Mouse (Mus musculus) small intestine, adult 10 weeks (tissue): ENCODE data around the gene Praf2. TPM values are rescaled to one million over a fixed set of nuclear protein-coding genes. Genes with fewer than 3 reads are reported as not detected.

Experiments used
- polyA plus RNA-seq: library from polyadenylated mRNA; stranded (reverse); fragments of 350-450 nt; fragmentation: Illumina TruSeq; extraction: RNeasy Lipid Tissue Mini Kit (QIAGEN cat#74804); gene quantifications from one replicate; pipeline ENCODE4 v1.2.3, GENCODE M21; 2014; ENCODE audit warnings: low replicate concordance

Praf2 gene
- 12.1 TPM for polyA plus RNA-seq

DNA sequence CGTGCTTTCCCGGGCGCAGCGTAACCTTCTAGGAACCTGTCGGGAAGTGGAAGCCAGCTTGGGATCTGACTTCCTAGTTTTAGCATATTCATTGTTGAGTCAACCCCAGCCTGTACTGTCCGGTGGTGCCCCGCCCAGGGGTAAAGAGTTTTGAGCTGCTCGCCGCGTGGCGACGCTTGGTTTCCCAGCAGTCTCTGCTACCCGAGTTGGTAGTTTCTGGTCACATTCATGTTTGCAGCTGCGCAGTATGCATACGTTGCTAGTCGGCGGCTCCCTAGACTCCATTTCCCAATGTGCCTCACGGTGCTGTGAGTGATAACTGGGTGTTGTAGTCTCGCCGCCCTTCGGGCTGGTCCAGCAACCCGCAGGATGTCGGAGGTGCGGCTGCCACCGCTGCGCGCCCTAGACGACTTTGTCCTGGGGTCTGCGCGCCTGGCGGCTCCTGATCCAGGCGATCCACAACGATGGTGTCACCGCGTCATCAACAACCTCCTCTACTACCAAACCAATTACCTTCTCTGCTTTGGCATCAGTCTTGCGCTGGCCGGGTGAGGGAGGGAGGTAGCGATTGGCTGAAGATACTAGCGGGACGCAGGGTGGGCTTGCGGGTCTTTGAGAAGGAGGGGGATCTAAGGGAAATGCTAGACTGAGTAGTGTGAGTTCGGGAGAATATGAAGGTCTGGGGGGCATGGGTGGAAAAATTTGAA, at the start of gene Praf2:
Praf2 (plus strand) TSS at position 225 of the 707 bp plus-strand sequence.

DNA sequence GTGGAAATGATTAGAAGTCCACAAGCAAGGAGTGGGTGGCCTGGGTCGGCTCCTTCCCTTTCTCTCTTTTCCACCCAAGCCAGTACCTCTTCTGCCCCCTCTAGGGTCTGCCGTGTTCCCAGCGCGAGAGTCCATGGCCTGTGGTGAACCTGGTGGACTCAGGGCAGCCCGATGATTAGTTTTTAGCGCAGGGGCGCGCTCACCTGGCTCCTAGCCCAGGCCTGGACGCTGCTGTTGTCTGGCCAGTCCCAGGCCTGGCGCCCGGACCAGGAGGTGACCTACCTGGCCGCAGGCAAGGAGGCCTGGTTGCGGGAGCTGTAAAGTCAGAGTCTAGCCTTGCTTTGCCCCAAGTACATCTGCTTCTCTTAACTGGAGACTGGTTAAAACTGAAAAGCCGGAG, 47.4 kb upstream of the Praf2 start, which contains the start of gene Magix:
Magix (minus strand) TSS at position 388 of the 400 bp plus-strand sequence.

DNA sequence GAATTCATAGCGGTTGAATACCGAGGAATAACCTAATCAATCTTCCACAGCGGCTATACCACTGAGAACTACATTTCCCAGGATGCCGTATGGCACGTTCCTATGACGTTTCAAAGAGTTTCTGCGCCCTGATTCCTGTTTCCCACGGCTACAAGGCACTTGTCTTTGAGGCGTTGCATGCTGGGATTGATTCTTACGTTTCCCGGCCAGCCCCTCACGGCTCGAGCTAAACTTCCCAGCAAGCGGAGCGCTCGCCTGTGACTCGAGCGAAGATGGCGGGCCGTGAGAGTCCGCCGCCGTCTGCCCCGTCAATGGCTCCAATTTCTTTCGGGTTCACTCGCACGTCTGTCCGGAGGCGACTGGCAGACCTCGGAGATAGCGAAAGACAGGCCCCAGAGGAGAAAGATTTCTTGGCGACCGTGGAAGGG, 31.3 kb upstream of the Praf2 start, which contains the start of gene Gpkow:
Gpkow (plus strand) TSS at position 178 of the 428 bp plus-strand sequence.

DNA sequence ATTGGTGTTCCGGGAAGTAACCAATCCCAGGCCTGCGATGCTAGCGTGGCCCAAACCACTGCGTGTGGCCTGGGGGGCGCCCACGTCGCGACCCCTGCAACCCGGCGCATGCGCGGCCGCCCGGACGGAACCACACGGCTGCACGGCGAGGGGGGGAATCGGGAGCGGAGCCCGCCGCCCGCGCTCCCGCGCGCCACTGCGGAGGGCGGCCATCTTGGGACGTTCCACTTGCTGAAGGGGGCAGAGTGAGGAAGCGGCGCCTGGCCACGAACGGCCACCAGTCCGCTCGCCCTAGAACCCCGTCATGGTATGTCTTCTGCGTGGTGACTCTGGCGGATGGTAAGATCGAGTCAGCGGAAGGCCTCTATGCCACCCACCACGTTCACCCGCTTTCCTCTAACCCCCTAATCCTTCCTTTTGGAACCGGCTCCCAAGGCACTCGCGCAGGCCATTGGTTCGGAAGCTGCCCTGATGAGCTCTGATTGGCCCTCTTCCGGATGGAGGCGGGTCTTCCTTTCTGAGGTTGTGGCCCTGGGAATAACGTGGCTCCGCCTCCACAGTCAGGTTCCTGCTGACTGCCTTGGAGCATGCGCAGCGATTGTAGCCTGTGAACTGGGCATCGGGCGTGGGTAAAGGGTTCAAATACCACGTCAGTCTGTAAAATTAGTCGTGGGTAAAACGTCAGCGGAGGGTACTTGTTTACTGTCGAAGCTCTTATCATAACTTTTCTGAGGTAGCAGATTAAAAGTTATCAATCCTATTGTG, 13.9 kb upstream of the Praf2 start, which contains the start of gene Wdr45:
Wdr45 (plus strand) TSS at position 199 of the 765 bp plus-strand sequence.

DNA sequence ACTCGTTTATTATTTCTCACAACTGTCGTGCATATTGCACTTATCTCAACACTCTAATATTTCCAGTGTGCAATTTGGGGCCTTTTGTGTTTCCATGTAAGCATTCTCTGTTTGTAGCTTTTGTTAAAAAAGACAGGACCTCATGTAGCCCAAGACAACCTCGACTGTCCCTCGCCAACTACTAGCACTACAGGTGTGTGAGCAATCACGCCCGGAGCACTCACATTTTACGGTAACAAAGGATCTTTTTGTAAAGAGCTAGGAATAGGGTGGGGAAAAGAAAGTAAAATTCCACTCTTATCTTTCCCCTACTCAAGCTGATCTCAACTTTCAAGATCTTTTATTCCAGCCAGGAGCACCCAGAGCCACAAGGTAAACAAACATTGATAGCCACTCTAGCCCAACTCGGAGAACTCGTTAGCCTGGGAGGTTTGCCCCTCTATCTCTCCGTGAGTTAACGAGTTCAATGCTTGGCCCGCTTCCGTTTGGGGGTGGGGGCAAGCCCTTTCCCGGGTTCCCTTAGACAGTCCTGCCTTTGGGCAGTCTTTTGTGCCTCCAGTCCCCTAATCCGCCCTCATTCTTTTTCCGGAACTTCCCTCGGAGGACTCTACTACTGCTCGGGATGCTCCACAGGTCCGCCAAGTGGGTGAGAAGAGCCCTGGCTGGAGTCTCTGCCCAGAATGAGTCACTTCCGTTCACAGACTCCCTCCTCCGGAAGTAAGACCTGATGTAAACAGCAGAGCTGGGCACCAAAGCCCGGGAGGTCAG, 6.5 kb upstream of the Praf2 start, which contains the start of gene Gm45208:
Gm45208 (plus strand) TSS at position 732 of the 768 bp plus-strand sequence.

DNA sequence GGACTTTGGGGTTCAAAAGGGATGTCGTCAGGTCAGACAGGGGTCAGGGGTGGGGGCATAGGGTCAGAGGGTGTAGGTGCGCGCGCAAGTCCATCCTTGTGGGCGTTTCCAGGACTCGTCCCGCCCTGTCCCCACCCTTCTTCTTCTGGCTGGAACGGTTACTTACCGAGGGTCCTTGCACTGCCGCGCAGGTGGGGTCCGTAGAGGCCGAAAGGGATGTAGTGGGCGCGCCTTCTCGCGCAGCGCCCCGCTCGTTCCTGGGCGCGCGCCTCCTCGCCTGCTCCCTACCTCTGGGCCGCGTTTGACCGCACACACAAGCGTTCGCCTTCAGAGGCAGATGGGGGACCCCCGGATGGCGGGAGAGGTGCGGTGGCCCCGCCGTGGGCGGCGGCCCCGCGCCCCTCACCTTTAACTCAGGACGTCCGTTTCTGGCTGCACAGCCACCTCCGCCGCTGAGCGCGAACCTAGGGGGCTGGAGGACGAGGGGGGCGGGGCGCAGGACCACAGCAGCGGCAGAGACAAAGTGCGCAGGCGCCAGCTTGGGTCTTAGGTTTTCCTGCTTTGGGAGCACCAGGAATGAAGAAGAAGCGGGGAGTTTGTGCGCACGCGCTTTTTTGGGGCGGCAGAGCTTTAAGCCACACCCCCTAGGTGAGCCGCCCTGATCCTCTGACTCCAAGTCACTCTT, 22.3 kb downstream of the Praf2 start, which contains the start of gene Ccdc120:
Ccdc120 (minus strand) TSS at position 474 of the 685 bp plus-strand sequence.

DNA sequence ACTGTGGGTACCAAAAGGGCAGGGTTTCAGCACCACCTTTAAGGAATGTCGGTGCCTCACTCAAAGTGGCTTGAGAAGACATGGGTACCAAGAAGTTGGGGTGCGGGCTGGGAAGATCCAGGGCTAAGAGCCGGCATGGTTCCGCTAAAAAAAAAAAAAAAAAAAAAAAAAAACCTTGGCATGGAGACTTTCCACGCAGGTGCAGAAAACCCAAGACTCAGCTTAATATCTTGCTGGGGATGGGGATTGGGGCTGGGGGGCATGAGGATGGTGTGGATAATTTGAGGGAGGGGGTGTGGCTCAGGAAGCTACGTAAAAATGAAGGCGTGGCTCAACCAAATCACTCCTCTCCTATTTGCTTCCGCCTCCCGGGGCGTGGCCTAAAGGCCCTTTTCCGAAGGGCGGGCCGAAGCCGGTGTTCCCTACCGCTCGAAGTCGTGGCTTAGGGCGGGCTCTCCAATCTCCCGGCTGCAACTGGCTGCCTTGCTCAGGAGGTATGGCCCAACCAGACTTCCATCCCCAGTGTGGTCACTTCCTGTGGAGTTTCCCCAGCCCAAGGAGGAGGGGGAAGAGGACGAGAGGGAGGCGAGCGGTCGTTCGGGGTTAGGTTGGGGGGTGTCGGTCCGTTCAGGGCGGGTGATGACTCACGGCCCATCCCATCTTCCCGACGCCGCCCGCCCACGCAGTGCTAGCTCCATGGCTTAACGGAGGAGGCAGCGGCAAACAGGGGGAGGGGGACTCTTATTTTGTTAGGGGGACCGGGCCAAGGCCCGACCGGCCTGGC, 34.1 kb downstream of the Praf2 start, which contains the start of gene Tfe3:
Tfe3 (plus strand) TSS at position 424 of the 784 bp plus-strand sequence.

Other genes with a start within 250 kb of the Praf2 start
- not detected for gene Foxp3, start 154.8 kb upstream of the Praf2 start, polyA plus RNA-seq
- not detected for gene Ppp1r3f, start 154.2 kb upstream of the Praf2 start, polyA plus RNA-seq
- 1.1 TPM for gene Ccdc22, start 122.9 kb upstream of the Praf2 start, polyA plus RNA-seq
- not detected for gene Cacna1f, start 121.4 kb upstream of the Praf2 start, polyA plus RNA-seq
- 0.63 TPM for gene Syp, start 90.0 kb upstream of the Praf2 start, polyA plus RNA-seq
- 7.6 TPM for gene Prickle3, start 71.2 kb upstream of the Praf2 start, polyA plus RNA-seq
- 26.2 TPM for gene Plp2, start 57.0 kb upstream of the Praf2 start, polyA plus RNA-seq
- gene Magix, start 47.2 kb upstream of the Praf2 start, polyA plus RNA-seq = 0.33 TPM
- gene Gpkow, start 31.3 kb upstream of the Praf2 start, polyA plus RNA-seq = 33.0 TPM
- 3.8 TPM for gene Wdr45, start 14.1 kb upstream of the Praf2 start, polyA plus RNA-seq
- not detected for gene Gm45208, start 6.2 kb upstream of the Praf2 start, polyA plus RNA-seq
- 4.6 TPM for gene Ccdc120, start 22.5 kb downstream of the Praf2 start, polyA plus RNA-seq
- gene Tfe3, start 34.1 kb downstream of the Praf2 start, polyA plus RNA-seq = 3.7 TPM
- gene Gripap1, start 61.3 kb downstream of the Praf2 start, polyA plus RNA-seq = 21.4 TPM
- 0.89 TPM for gene Kcnd1, start 93.8 kb downstream of the Praf2 start, polyA plus RNA-seq
- gene Otud5, start 112.9 kb downstream of the Praf2 start, polyA plus RNA-seq = 26.6 TPM
- gene Pim2, start 149.8 kb downstream of the Praf2 start, polyA plus RNA-seq = 3.7 TPM
- gene Slc35a2, start 155.6 kb downstream of the Praf2 start, polyA plus RNA-seq = 6.4 TPM
- 5.5 TPM for gene Pqbp1, start 170.8 kb downstream of the Praf2 start, polyA plus RNA-seq
- 1.5 TPM for gene Timm17b, start 170.9 kb downstream of the Praf2 start, polyA plus RNA-seq
- not detected for gene Gm10491, start 179.4 kb downstream of the Praf2 start, polyA plus RNA-seq
- gene Gm10490, start 181.1 kb downstream of the Praf2 start, polyA plus RNA-seq = not detected
- not detected for gene Pcsk1n, start 191.4 kb downstream of the Praf2 start, polyA plus RNA-seq
- gene Eras, start 200.2 kb downstream of the Praf2 start, polyA plus RNA-seq = not detected
- gene Hdac6, start 219.4 kb downstream of the Praf2 start, polyA plus RNA-seq = 0.30 TPM
- not detected for gene Gata1, start 249.6 kb downstream of the Praf2 start, polyA plus RNA-seq